Mouse (Mus musculus): ENCODE results near the gene Pacs1.

- TF ChIP-seq CTCF (IDR thresholded peaks at IDR 0.05; ENCODE audit: borderline replicate concordance, insufficient read depth, low read length) (no peak), POLR2A (IDR thresholded peaks at IDR 0.05; ENCODE audit: low read depth, low read length) (no peak)
Measured at GRCm38 (mm10) chr19:5167477-5167876, 105.4 kb downstream of the Pacs1 start.

Measured in embryonic fibroblast, embryonic 13.5 days (primary cell).